8 mouse cellular contexts compared by ENCODE assay signal in the genomic region with DNA sequence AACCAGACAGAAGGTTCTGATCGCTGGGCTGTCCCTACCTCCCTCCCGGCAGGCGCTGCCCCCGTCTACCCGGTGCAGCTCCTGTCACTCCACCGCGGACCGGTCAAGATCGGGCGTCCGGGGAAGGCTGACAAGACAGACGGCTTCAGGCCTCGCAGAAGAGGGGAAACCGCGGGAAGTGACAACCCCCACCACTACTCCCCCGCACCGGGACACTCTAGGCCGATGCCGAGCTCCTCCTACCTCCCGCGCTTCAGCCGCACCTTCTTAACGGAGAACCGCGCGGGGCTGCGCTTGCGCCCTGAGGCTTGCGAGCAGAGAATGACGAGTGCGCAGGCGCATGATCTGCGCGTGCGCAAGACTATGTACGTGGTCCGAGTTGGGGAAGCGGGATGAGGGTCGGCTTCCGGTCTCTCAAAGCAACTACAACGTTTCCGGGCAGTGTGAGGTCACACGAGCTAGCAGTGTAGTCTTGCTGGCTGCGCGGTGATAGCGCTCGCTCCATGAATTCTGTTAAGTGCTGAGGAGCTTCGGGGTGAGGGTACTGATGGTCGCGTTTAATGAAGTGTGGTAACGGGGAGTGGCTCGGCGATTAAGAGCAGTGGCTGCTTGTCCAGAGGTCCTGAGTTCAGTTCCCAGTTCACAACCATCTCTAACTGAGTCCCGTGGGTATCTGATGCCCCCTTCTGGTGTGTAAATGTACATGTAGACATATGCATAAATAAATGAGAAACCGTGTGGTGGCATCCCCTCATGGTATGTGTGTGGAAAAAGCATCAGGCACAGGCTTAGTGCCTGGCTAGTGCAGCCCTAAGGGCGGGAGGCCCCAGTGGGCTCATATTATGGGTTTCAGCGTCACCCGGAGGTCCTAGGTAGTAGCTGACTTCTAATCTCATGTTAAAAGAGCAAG. TPM values are rescaled to one million over a fixed set of nuclear protein-coding genes. Genes with fewer than 3 reads are reported as not detected.
DNase-seq lines count a peak whose midpoint lies in the region; ATAC-seq and TF ChIP-seq lines count a peak whose summit lies in the region.

A gene (minus strand): TSS at position 282 of the 910 bp plus-strand sequence.

- no peaks in the 10 kb centered on the region for H3K9me3 ChIP-seq in hindbrain, embryonic 13.5 days

- H3K27me3 ChIP-seq in Patski, result no peaks in the 10 kb centered on the region
- no peaks in the 10 kb centered on the region for H3K27me3 ChIP-seq in hindbrain, embryonic 13.5 days

- WGBS in hindbrain, embryonic 13.5 days, result 2% methylated on average over 56 of the region's 58 CpGs

- peak within 1 kb of the TSS; percentile 84 for H3K9ac ChIP-seq in hindbrain, embryonic 13.5 days

- peak; percentile 91 for DNase-seq in Patski (ENCODE audit: low read depth, low spot score)
- peak; percentile 96 to 97 for DNase-seq in cerebellum, postnatal 14 days
- peak; percentile 93 to 95 for DNase-seq in frontal cortex, postnatal 14 days (ENCODE audit: low spot score in 2 of 2)
- DNase-seq in layer of hippocampus, postnatal 25 days (ENCODE audit: extremely low spot score in 1 of 2, low spot score in 1 of 2), result peak; percentile 91 to 97
- peak; percentile 96 for DNase-seq in lung, postnatal 25 days (ENCODE audit: low spot score)
- DNase-seq in retina, embryonic 14.5 days (ENCODE audit: low spot score), result peak; percentile 99
- peak; percentile 96 for DNase-seq in thymus, postnatal 4 days

- peaks cover 27% of the 10 kb centered on the region for H3K36me3 ChIP-seq in hindbrain, embryonic 13.5 days

- peak; percentile 97 for ATAC-seq in Patski
- ATAC-seq in hindbrain, embryonic 13.5 days (ENCODE audit: low FRiP score), result peak; percentile 97

- CTCF ChIA-PET in Patski (lab: Charles Lee), result interaction anchor here (0.6 to 1.3 kb wide), 6 partner anchors 26 to 259 kb away, joined by 3 to 4 read pairs (median 3); a partner anchor contains a TSS

- H3K27ac ChIP-seq in hindbrain, embryonic 13.5 days, result peak within 1 kb of the TSS; percentile 92

- H3K4me3 ChIP-seq in hindbrain, embryonic 13.5 days, result peak within 1 kb of the TSS; percentile 84

- TF ChIP-seq CTCF in Patski (IDR thresholded peaks at IDR 0.05), result peak; percentile 77

- peak within 1 kb of the TSS; percentile 87 for H3K4me2 ChIP-seq in hindbrain, embryonic 13.5 days

- H3K4me1 ChIP-seq in hindbrain, embryonic 13.5 days (replicated peaks), result peaks cover 24% of the 10 kb centered on the region

- POLR2A ChIA-PET in Patski (lab: Charles Lee), result interaction anchor here (0.6 to 1.1 kb wide), 3 partner anchors 26 to 861 kb away, joined by 3 to 4 read pairs (median 3); no protein-coding TSS in a partner anchor

- in situ Hi-C loops in Patski (cut with MboI; ENCODE audit: low pct_unique_long_range_greater_than_20kb), result loop anchor here (5.0 kb wide), 1 partner anchor 261 kb away; a partner anchor contains a TSS

RNA-seq across cellular contexts. Expression of the gene that starts here (rescaled TPM):
- 26.4 TPM for polyA plus RNA-seq in Patski (2021)
- polyA plus RNA-seq in hindbrain, embryonic 13.5 days (2015; fragmentation: Nextera tagmentation; extraction: Ambion mirVana), result 21.5 and 23.3 TPM in 2 replicates
- 10 to 100 TPM; 44.1 to 45.4 TPM for total RNA-seq in layer of hippocampus, postnatal 25 days (2021)

Comparison
In these comparisons a context has a peak if more than half of its experiments do, and no peak if none do; other contexts are left out.
1. Peak in every context shown above with its lines: DNase-seq, ATAC-seq, H3K4me3 ChIP-seq and H3K27ac ChIP-seq.